Mouse (Mus musculus) lung, postnatal 0 days (tissue): ENCODE measurements at regions not wholly inside any gene's neighbourhood (a gene's known extent, or its start where the extent isn't known, plus 50 kb on each side); places are given as distances from the start of the nearest gene placed in this dataset.

Source experiments
- CTCF ChIP-seq: IDR thresholded peaks from 2 replicates; pipeline ENCODE4 v1.5.1; 2016; ENCODE audit warnings: antibody characterized with exemption, mild to moderate bottlenecking
- EP300 ChIP-seq: IDR thresholded peaks from 2 replicates; pipeline ENCODE4 v1.6.1; 2016; ENCODE audit warnings: antibody characterized with exemption, mild to moderate bottlenecking, control low read depth

DNA sequence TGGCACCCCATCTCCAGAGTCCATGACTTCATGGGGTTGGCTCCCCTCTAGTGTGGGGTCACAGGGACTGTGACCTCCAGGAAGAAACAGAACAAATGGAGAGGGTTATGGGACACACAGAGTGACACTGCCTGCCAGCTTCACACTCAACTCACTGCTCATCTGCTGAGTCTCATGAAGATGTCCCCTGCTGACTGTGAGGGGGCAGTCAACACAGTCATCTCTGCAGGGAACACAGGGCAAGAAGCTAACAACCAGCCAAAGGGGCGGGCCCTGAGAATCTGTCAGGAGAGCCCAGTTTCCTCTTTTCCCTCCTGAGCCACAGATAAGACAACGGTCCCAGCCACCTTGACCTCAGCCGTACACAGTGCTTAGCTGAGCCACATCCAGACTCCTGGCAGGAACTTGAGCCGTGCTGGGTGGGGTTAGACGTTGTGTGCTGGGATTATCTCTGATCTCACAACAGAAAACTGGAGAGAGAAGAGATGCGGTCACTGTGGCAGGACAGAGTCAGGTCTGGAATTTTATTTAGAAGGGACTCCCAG lies 294.6 kb downstream of the Ajap1 start:
- TF ChIP-seq CTCF, result no peak
- TF ChIP-seq EP300, result no peak
